Mouse (Mus musculus): Measurements from ENCODE around the gene Sfrp5. TPM values are rescaled to one million over a fixed set of nuclear protein-coding genes. Genes with fewer than 3 reads are reported as not detected.

The Sfrp5 gene
- polyA plus RNA-seq (2014; fragmentation: Nextera tagmentation; extraction: Ambion mirVana) = 0.78 and 0.81 TPM in 2 replicates

GRCm38 (mm10) chr19:42201696-42202381, at the start of gene Sfrp5:
Sfrp5 (minus strand) TSS chr19:42202252.
- peak within 1 kb of the TSS; percentile 42 for H3K4me2 ChIP-seq (ENCODE audit: low read length)
- no peaks in the 10 kb centered on the region for H3K9me3 ChIP-seq (replicated peaks; ENCODE audit: control insufficient read depth, low read length)
- H3K4me1 ChIP-seq (ENCODE audit: control insufficient read depth, insufficient read depth, low read length) = no peaks in the 10 kb centered on the region
- H3K4me3 ChIP-seq (ENCODE audit: low read depth, low read length) = peak within 1 kb of the TSS; percentile 21
- H3K36me3 ChIP-seq (ENCODE audit: control insufficient read depth, insufficient read depth, low read length) = no peaks in the 10 kb centered on the region
- H3K9ac ChIP-seq (ENCODE audit: low read length) = no peak within 1 kb of the TSS
- DNase-seq (ENCODE audit: low spot score) (peak; percentile 19), ATAC-seq (peak; percentile 58; the same call in 1 of the 2 replicates)
- peaks cover 54% of the 10 kb centered on the region for H3K27me3 ChIP-seq (replicated peaks; ENCODE audit: control insufficient read depth, insufficient read depth, low read length)
- no peak within 1 kb of the TSS for H3K27ac ChIP-seq (ENCODE audit: low read depth, low read length)
- WGBS = under 1% methylated on average over 54 of the region's 60 CpGs

DNA sequence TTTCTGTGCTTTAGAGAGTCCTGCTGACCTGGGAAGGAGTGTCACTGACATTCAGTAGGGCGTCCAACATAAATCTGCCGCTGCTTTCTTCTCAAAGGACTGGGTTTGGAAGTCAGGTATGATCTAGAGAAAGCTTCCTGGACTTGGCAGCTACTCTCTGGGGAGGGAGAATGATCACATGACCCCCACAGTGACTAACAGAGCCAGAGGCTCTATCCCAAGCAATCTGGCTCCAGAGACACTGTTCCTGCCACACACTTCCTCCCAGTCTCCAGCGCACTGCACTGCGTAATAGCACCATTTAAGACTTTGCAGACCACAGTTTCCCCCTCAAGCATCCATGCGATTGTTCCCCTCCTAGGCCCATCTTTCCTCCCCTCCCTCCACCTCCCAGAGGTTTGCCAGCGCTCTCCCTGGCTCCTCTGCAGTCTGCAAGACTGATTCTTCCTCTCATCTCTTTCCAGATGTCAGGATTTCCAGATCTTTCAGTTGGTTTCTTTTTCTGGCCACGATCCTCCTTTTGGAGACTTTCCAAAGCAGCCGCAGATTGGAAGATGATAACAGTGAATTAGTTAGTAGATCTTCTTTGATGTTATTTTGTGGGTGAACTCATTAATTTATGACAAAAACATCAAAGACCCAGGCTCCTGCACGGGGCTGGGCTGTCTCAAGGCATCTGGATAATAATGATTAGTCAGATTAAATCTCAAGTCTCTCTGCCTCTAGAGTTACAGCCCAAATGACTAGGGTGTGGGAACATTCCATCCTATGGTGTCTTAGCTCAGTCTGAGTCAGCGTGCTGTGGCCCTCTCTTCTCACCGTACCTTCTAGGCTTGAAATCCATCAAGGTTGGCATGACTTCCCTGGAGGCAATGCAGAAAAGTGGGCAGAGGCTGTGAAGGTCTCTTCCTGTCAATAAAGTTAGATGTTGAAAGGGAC, 48.2 kb upstream of the Sfrp5 start:
- peaks cover 5% of the 10 kb centered on the region; the same call in 1 of the 2 replicates for H3K4me1 ChIP-seq (ENCODE audit: control insufficient read depth, insufficient read depth, low read length)
- ATAC-seq (no peak), DNase-seq (ENCODE audit: low spot score) (no peak)
- no peak overlapping the region for H3K9ac ChIP-seq (ENCODE audit: low read length)
- no peak overlapping the region for H3K27ac ChIP-seq (ENCODE audit: low read depth, low read length)
- no peak overlapping the region for H3K4me2 ChIP-seq (ENCODE audit: low read length)
- H3K36me3 ChIP-seq (ENCODE audit: control insufficient read depth, insufficient read depth, low read length) = no peaks in the 10 kb centered on the region
- 61% methylated on average over 11 of the region's 11 CpGs for whole genome bisulfite sequencing
- no peak overlapping the region for H3K4me3 ChIP-seq (ENCODE audit: low read depth, low read length)
- H3K27me3 ChIP-seq (replicated peaks; ENCODE audit: control insufficient read depth, insufficient read depth, low read length) = peaks cover 11% of the 10 kb centered on the region
- no peaks in the 10 kb centered on the region for H3K9me3 ChIP-seq (replicated peaks; ENCODE audit: control insufficient read depth, low read length)

DNA sequence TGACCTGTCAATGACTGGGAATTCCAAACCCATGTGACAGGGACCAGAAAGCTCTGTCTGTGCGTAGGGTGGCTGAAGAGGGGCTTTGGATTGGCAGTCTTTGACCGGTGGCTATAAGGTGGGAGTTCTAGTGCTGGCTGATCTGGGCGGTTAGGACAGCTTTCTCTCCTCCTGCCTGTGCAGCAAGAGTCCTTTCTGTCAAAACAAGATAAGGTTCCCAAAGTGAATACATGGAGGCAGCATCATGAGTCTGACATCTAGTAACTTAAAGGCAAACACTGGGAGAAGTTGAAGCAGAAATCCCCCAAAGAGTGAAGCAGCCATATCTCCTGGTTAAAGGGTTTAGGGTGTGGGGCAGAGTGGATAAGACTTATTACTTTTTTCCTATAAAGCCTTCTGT, 45.5 kb upstream of the Sfrp5 start, which contains the start of gene Golga7b:
TSS of gene Golga7b (plus strand) at position 56 of the 400 bp plus-strand sequence.
- ATAC-seq = no peak
- Histone ChIP-seq H3K4me3 (ENCODE audit: low read depth, low read length) (no peak within 1 kb of the TSS), H3K4me2 (ENCODE audit: low read length) (no peak within 1 kb of the TSS)

GRCm38 (mm10) chr19:42246626-42247025, 44.6 kb upstream of the Sfrp5 start:
- Histone ChIP-seq H3K36me3 (ENCODE audit: control insufficient read depth, insufficient read depth, low read length) (no peaks in the 10 kb centered on the region), H3K27ac (ENCODE audit: low read depth, low read length) (no peak overlapping the region), H3K9me3 (replicated peaks; ENCODE audit: control insufficient read depth, low read length) (no peaks in the 10 kb centered on the region), H3K4me1 (ENCODE audit: control insufficient read depth, insufficient read depth, low read length) (no peaks in the 10 kb centered on the region), H3K4me3 (ENCODE audit: low read depth, low read length) (no peak overlapping the region), H3K9ac (ENCODE audit: low read length) (no peak overlapping the region), H3K4me2 (ENCODE audit: low read length) (no peak overlapping the region), H3K27me3 (replicated peaks; ENCODE audit: control insufficient read depth, insufficient read depth, low read length) (no peaks in the 10 kb centered on the region)
- no peak for DNase-seq (ENCODE audit: low spot score)
- 51% methylated on average over 5 of the region's 5 CpGs for WGBS
- no peak for ATAC-seq

More for the DNA sequence above, 45.5 kb upstream of the Sfrp5 start, which contains the start of gene Golga7b:
- Histone ChIP-seq H3K9me3 (replicated peaks; ENCODE audit: control insufficient read depth, low read length) (no peaks in the 10 kb centered on the region), H3K4me1 (ENCODE audit: control insufficient read depth, insufficient read depth, low read length) (no peaks in the 10 kb centered on the region), H3K27me3 (replicated peaks; ENCODE audit: control insufficient read depth, insufficient read depth, low read length) (no peaks in the 10 kb centered on the region), H3K36me3 (ENCODE audit: control insufficient read depth, insufficient read depth, low read length) (no peaks in the 10 kb centered on the region), H3K9ac (ENCODE audit: low read length) (no peak within 1 kb of the TSS), H3K27ac (ENCODE audit: low read depth, low read length) (no peak within 1 kb of the TSS)
- 84% methylated on average over 3 of the region's 3 CpGs for WGBS
- no peak for DNase-seq (ENCODE audit: low spot score)

- Histone ChIP-seq H3K4me2 (ENCODE audit: low read length) (no peak overlapping the region), H3K27me3 (replicated peaks; ENCODE audit: control insufficient read depth, insufficient read depth, low read length) (no peaks in the 10 kb centered on the region), H3K9me3 (replicated peaks; ENCODE audit: control insufficient read depth, low read length) (no peaks in the 10 kb centered on the region), H3K9ac (ENCODE audit: low read length) (no peak overlapping the region), H3K36me3 (ENCODE audit: control insufficient read depth, insufficient read depth, low read length) (no peaks in the 10 kb centered on the region), H3K27ac (ENCODE audit: low read depth, low read length) (no peak overlapping the region), H3K4me1 (ENCODE audit: control insufficient read depth, insufficient read depth, low read length) (no peaks in the 10 kb centered on the region), H3K4me3 (ENCODE audit: low read depth, low read length) (no peak overlapping the region)
- no peak for DNase-seq (ENCODE audit: low spot score)
- no peak for ATAC-seq
- 70% methylated on average over 3 of the region's 3 CpGs for WGBS
Observed at GRCm38 (mm10) chr19:42243401-42243800, 41.3 kb upstream of the Sfrp5 start.

DNA sequence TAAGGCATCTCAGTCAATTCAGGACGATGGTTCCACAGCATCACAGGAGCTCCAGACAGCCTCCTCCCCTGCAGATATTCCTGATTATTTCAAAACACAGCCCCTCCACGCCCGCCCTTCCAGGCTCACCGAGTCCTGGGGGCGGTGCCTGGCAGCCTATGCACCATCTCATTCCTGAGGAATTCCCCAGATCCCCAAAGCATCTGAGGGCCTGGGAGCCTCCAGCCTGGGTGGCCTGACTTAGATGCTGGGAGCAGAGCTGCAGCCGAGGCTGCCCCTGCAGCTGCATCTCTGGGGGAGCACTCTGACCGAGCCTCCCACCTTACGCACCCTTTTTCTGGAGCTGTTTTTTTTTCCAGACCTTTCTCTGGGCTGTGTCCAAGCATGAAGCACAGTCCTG, 38.8 kb upstream of the Sfrp5 start:
- H3K4me2 ChIP-seq (ENCODE audit: low read length) = no peak overlapping the region
- no peak overlapping the region for H3K27ac ChIP-seq (ENCODE audit: low read depth, low read length)
- H3K9me3 ChIP-seq (replicated peaks; ENCODE audit: control insufficient read depth, low read length) = no peaks in the 10 kb centered on the region
- WGBS = 52% methylated on average over 8 of the region's 8 CpGs
- ATAC-seq (no peak), DNase-seq (ENCODE audit: low spot score) (no peak)
- H3K4me3 ChIP-seq (ENCODE audit: low read depth, low read length) = no peak overlapping the region
- H3K4me1 ChIP-seq (ENCODE audit: control insufficient read depth, insufficient read depth, low read length) = peaks cover 4% of the 10 kb centered on the region; the same call in 1 of the 2 replicates
- no peaks in the 10 kb centered on the region for H3K27me3 ChIP-seq (replicated peaks; ENCODE audit: control insufficient read depth, insufficient read depth, low read length)
- H3K9ac ChIP-seq (ENCODE audit: low read length) = no peak overlapping the region
- H3K36me3 ChIP-seq (ENCODE audit: control insufficient read depth, insufficient read depth, low read length) = no peaks in the 10 kb centered on the region

GRCm38 (mm10) chr19:42238341-42238715, 36.3 kb upstream of the Sfrp5 start:
- Histone ChIP-seq H3K4me1 (ENCODE audit: control insufficient read depth, insufficient read depth, low read length) (peaks cover 4% of the 10 kb centered on the region; the same call in 1 of the 2 replicates), H3K27ac (ENCODE audit: low read depth, low read length) (peak overlapping the region; percentile 22; the same call in 1 of the 2 replicates), H3K27me3 (replicated peaks; ENCODE audit: control insufficient read depth, insufficient read depth, low read length) (no peaks in the 10 kb centered on the region), H3K4me2 (ENCODE audit: low read length) (no peak overlapping the region), H3K4me3 (ENCODE audit: low read depth, low read length) (no peak overlapping the region), H3K9ac (ENCODE audit: low read length) (no peak overlapping the region), H3K36me3 (ENCODE audit: control insufficient read depth, insufficient read depth, low read length) (no peaks in the 10 kb centered on the region), H3K9me3 (replicated peaks; ENCODE audit: control insufficient read depth, low read length) (no peaks in the 10 kb centered on the region)
- WGBS = 73% methylated on average over 7 of the region's 7 CpGs
- ATAC-seq = no peak
- no peak for DNase-seq (ENCODE audit: low spot score)

- no peak overlapping the region for H3K4me2 ChIP-seq (ENCODE audit: low read length)
- H3K4me3 ChIP-seq (ENCODE audit: low read depth, low read length) = no peak overlapping the region
- no peaks in the 10 kb centered on the region for H3K9me3 ChIP-seq (replicated peaks; ENCODE audit: control insufficient read depth, low read length)
- H3K9ac ChIP-seq (ENCODE audit: low read length) = no peak overlapping the region
- peak overlapping the region; percentile 22; the same call in 1 of the 2 replicates for H3K27ac ChIP-seq (ENCODE audit: low read depth, low read length)
- peak; percentile 46 for DNase-seq (ENCODE audit: low spot score)
- H3K27me3 ChIP-seq (replicated peaks; ENCODE audit: control insufficient read depth, insufficient read depth, low read length) = no peaks in the 10 kb centered on the region
- peak; percentile 44; the same call in 1 of the 2 replicates for ATAC-seq
- no peaks in the 10 kb centered on the region for H3K36me3 ChIP-seq (ENCODE audit: control insufficient read depth, insufficient read depth, low read length)
- H3K4me1 ChIP-seq (ENCODE audit: control insufficient read depth, insufficient read depth, low read length) = peaks cover 4% of the 10 kb centered on the region; the same call in 1 of the 2 replicates
- 8% methylated on average over 4 of the region's 4 CpGs for WGBS
Observed at GRCm38 (mm10) chr19:42237602-42238340, 35.7 kb upstream of the Sfrp5 start.
